In the genomic region with DNA sequence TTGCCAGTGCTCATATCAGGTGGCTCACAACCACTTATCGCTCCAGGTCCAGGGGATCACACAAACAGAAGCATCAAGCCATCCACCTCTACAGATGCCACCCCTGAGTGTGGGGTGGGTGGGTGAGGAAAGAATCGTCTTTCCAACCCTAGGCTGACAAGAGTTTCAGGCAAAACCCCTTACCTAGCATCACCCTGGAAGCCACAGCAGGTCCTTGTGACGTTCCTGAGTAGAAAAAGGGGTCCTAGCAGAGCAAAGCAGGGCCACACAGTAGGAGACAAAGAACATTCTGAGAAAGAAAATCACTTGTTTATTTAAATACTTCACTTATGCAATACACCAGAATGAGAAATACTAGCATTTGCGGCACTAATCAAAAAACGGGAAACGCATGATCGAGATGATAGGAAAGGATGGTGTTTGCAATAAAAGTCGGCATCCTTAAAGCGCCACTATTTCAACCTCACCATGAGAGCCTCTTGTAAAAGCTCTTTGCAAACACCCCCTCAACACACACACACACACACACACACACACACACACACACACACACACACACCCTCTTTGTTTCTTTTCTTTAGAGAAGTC, we compare ENCODE assay signal across 10 mouse cellular contexts. TPM values are rescaled to one million over a fixed set of nuclear protein-coding genes. Genes with fewer than 3 reads are reported as not detected.
A peak's percentile ranks its signal among the peaks of the same experiment; 100 is the strongest.
DNase-seq lines count a peak whose midpoint lies in the region; ATAC-seq lines count a peak whose summit lies in the region.
"Had no signal": no experiment of that assay in that cellular context is flagged by ENCODE, and none has a peak within 500 bp of the region (broad histone marks: within the 10 kb centered on the region; RNA-seq: fewer than 3 reads in every experiment).

No protein-coding gene starts in this region.

- H3K4me3 ChIP-seq in heart, embryonic 10.5 days = 0 out of 2 replicates have a peak overlapping the region, but pooled peaks have one; percentile 47
- H3K4me3 ChIP-seq in forebrain, embryonic 11.5 days (ENCODE audit: low read depth, low read length) = 0 out of 2 replicates have a peak overlapping the region, but pooled peaks have one; percentile 7
- H3K4me3 ChIP-seq in limb, embryonic 11.5 days (ENCODE audit: low read depth, low read length) = no peak overlapping the region
- H3K4me3 ChIP-seq in neural tube, embryonic 13.5 days = 0 out of 2 replicates have a peak overlapping the region, but pooled peaks have one; percentile 26
- H3K4me3 ChIP-seq: myocyte had no signal

- H3K27me3 ChIP-seq in heart, embryonic 10.5 days (ENCODE audit: insufficient read depth, poor library complexity, severe bottlenecking) = peaks cover 61% of the 10 kb centered on the region
- peaks cover 8% of the 10 kb centered on the region; the same call in 1 of the 2 replicates for H3K27me3 ChIP-seq in forebrain, embryonic 11.5 days (ENCODE audit: control insufficient read depth, insufficient read depth, low read length)
- H3K27me3 ChIP-seq in limb, embryonic 11.5 days (ENCODE audit: control insufficient read depth, insufficient read depth, low read length) = peaks cover 8% of the 10 kb centered on the region; the same call in 1 of the 2 replicates
- peaks cover 33% of the 10 kb centered on the region for H3K27me3 ChIP-seq in neural tube, embryonic 13.5 days

- H3K27ac ChIP-seq in heart, embryonic 10.5 days = no peak overlapping the region
- no peak overlapping the region for H3K27ac ChIP-seq in forebrain, embryonic 11.5 days (ENCODE audit: low read depth, low read length)
- no peak overlapping the region for H3K27ac ChIP-seq in limb, embryonic 11.5 days (replicated peaks; ENCODE audit: low read depth, low read length)
- no peak overlapping the region for H3K27ac ChIP-seq in neural tube, embryonic 13.5 days (replicated peaks)

- peak overlapping the region; percentile 12; the same call in 1 of the 2 replicates for H3K9ac ChIP-seq in forebrain, embryonic 11.5 days (ENCODE audit: low read length)
- no peak overlapping the region for H3K9ac ChIP-seq in limb, embryonic 11.5 days (ENCODE audit: low read length)
- peak overlapping the region; percentile 58; the same call in 1 of the 2 replicates for H3K9ac ChIP-seq in neural tube, embryonic 13.5 days

- WGBS in heart, embryonic 10.5 days = 8% methylated on average over 9 of the region's 9 CpGs
- 5% methylated on average over 9 of the region's 9 CpGs for WGBS in forebrain, embryonic 11.5 days
- 8% methylated on average over 9 of the region's 9 CpGs for WGBS in limb, embryonic 11.5 days
- WGBS in neural tube, embryonic 13.5 days = 4% methylated on average over 9 of the region's 9 CpGs

- peaks cover 7% of the 10 kb centered on the region; the same call in 1 of the 2 replicates for H3K4me1 ChIP-seq in heart, embryonic 10.5 days
- peaks cover 11% of the 10 kb centered on the region for H3K4me1 ChIP-seq in forebrain, embryonic 11.5 days (replicated peaks; ENCODE audit: control insufficient read depth, insufficient read depth, low read length)
- H3K4me1 ChIP-seq in limb, embryonic 11.5 days (ENCODE audit: control insufficient read depth, insufficient read depth, low read length) = peaks cover 11% of the 10 kb centered on the region; the same call in 1 of the 2 replicates
- peaks cover 22% of the 10 kb centered on the region for H3K4me1 ChIP-seq in neural tube, embryonic 13.5 days (replicated peaks)

- no peaks in the 10 kb centered on the region for H3K36me3 ChIP-seq in heart, embryonic 10.5 days
- no peaks in the 10 kb centered on the region for H3K36me3 ChIP-seq in forebrain, embryonic 11.5 days (ENCODE audit: control insufficient read depth, insufficient read depth, low read length)
- no peaks in the 10 kb centered on the region for H3K36me3 ChIP-seq in limb, embryonic 11.5 days (ENCODE audit: control insufficient read depth, insufficient read depth, low read length)
- H3K36me3 ChIP-seq in neural tube, embryonic 13.5 days = no peaks in the 10 kb centered on the region

- ATAC-seq in forebrain, embryonic 11.5 days (replicated peaks; ENCODE audit: low FRiP score) = peak; percentile 40; the same call in 1 of the 2 replicates
- ATAC-seq in limb, embryonic 11.5 days (ENCODE audit: insufficient number of reproducible peaks, low FRiP score, low TSS enrichment, low read depth) = no peak
- no peak for ATAC-seq in neural tube, embryonic 13.5 days (ENCODE audit: low read depth)

- no peak for DNase-seq in heart, embryonic 10.5 days (ENCODE audit: low spot score)
- no peak for DNase-seq in heart, postnatal 4 days
- DNase-seq in forebrain, embryonic 11.5 days (ENCODE audit: low spot score) = no peak
- peak; percentile 41 for DNase-seq in limb, embryonic 11.5 days (ENCODE audit: low spot score)
- DNase-seq in right cerebral cortex, postnatal 14 days = no peak
- DNase-seq in testis, postnatal 10 days (ENCODE audit: low spot score) = no peak
- no peak for DNase-seq in kidney, postnatal 4 days
- DNase-seq: lung, adult 2 months had no signal

- H3K4me2 ChIP-seq in forebrain, embryonic 11.5 days (ENCODE audit: low read depth, low read length, severe bottlenecking) = peak overlapping the region; percentile 48
- peak overlapping the region; percentile 12; the same call in 1 of the 2 replicates for H3K4me2 ChIP-seq in limb, embryonic 11.5 days (ENCODE audit: low read depth, severe bottlenecking)
- H3K4me2 ChIP-seq in neural tube, embryonic 13.5 days = peak overlapping the region; percentile 59

- no peaks in the 10 kb centered on the region for H3K9me3 ChIP-seq in heart, embryonic 10.5 days
- no peaks in the 10 kb centered on the region for H3K9me3 ChIP-seq in forebrain, embryonic 11.5 days (ENCODE audit: control insufficient read depth, low read length)
- H3K9me3 ChIP-seq in limb, embryonic 11.5 days (ENCODE audit: control insufficient read depth, low read length) = no peaks in the 10 kb centered on the region
- H3K9me3 ChIP-seq in neural tube, embryonic 13.5 days = no peaks in the 10 kb centered on the region

RNA-seq across cellular contexts. Expression of a gene that starts 18.8 kb away (rescaled TPM):
- polyA plus RNA-seq in heart, embryonic 10.5 days (2016; fragmentation: Nextera tagmentation; extraction: Ambion mirVana) = 1.8 and 5.5 TPM in 2 replicates
- 1 to 10 TPM; 5.5 to 6.1 TPM for total RNA-seq in heart, postnatal 4 days (2021)
- polyA plus RNA-seq in forebrain, embryonic 11.5 days (2014; fragmentation: Nextera tagmentation; extraction: Ambion mirVana) = 9.3 and 10.0 TPM in 2 replicates
- 10.9 and 11.0 TPM in 2 replicates for polyA plus RNA-seq in limb, embryonic 11.5 days (2014; fragmentation: Nextera tagmentation; extraction: Ambion mirVana)
- 43.1 and 44.9 TPM in 2 replicates for polyA plus RNA-seq in neural tube, embryonic 13.5 days (2015; fragmentation: Nextera tagmentation; extraction: Ambion mirVana)
